Mouse (Mus musculus) forebrain, embryonic 12.5 days (tissue): ENCODE data around the gene Pga5. TPM values are rescaled to one million over a fixed set of nuclear protein-coding genes. Genes with fewer than 3 reads are reported as not detected.

Source experiments
- ATAC-seq: fragments of 200-750 bp; cut with Nextera tagmentation; 2 replicates; pipeline ENCODE4 v1.8.0; 2017; ENCODE audit warnings: moderate TSS enrichment; ENCODE audit not compliant: low FRiP score
- H3K27ac ChIP-seq: fragments of 300-500 bp; sonication (generic); 2 replicates; pipeline ENCODE4 v1.5.1; 2016; ENCODE audit warnings: mild to moderate bottlenecking
- H3K27me3 ChIP-seq: fragments of 300-500 bp; sonication (generic); 2 replicates; pipeline ENCODE4 v1.6.1; 2016; ENCODE audit warnings: mild to moderate bottlenecking
- H3K36me3 ChIP-seq: fragments of 300-500 bp; sonication (generic); replicated peaks from 2 replicates; pipeline ENCODE4 v1.6.1; 2016; ENCODE audit warnings: mild to moderate bottlenecking
- H3K4me1 ChIP-seq: fragments of 300-500 bp; sonication (generic); 2 replicates; pipeline ENCODE4 v1.6.1; 2016
- H3K4me2 ChIP-seq: fragments of 300-500 bp; sonication (generic); 2 replicates; pipeline ENCODE4 v1.6.1; 2016; ENCODE audit warnings: mild to moderate bottlenecking, moderate library complexity
- H3K4me3 ChIP-seq: fragments of 300-500 bp; sonication (generic); replicated peaks from 2 replicates; pipeline ENCODE4 v1.5.1; 2016; ENCODE audit warnings: mild to moderate bottlenecking
- H3K9ac ChIP-seq: fragments of 300-500 bp; sonication (generic); 2 replicates; pipeline ENCODE4 v1.6.1; 2016; ENCODE audit warnings: mild to moderate bottlenecking
- H3K9me3 ChIP-seq: fragments of 300-500 bp; sonication (generic); 2 replicates; pipeline ENCODE4 v1.6.1; 2016
- WGBS: fragments of 180-500 bp; shearing (Covaris S2); methylation state at CpG from one replicate; pipeline ENCODE4 v1.1.7; 2016; 5-methylcytosine and 5-hydroxymethylcytosine counted together
- polyA plus RNA-seq: library from polyadenylated mRNA; unstranded; fragments of >200 nt; fragmentation: Nextera tagmentation; extraction: Ambion mirVana; gene quantifications from 2 replicates; pipeline ENCODE4 v1.2.1, GENCODE M21; 2016

Pga5 gene
- polyA plus RNA-seq, 1 experiment from 2014 or later, result not detected

GRCm38 (mm10) chr19:10699851-10700250 is 22.0 kb upstream of the Pga5 start:
- Histone ChIP-seq H3K4me2 (no peak overlapping the region), H3K4me3 (no peak overlapping the region), H3K27ac (no peak overlapping the region), H3K36me3 (no peaks in the 10 kb centered on the region), H3K9me3 (no peaks in the 10 kb centered on the region), H3K9ac (no peak overlapping the region), H3K27me3 (no peaks in the 10 kb centered on the region), H3K4me1 (peaks cover 58% of the 10 kb centered on the region)
- no peak for ATAC-seq
- WGBS, result 56% methylated on average over 9 of the region's 9 CpGs

GRCm38 (mm10) chr19:10698131-10698991 is 20.5 kb upstream of the Pga5 start:
- H3K9ac ChIP-seq, result no peak overlapping the region
- H3K4me1 ChIP-seq, result peaks cover 58% of the 10 kb centered on the region

GRCm38 (mm10) chr19:10695801-10696200 is 17.9 kb upstream of the Pga5 start:
- Histone ChIP-seq H3K9me3 (no peaks in the 10 kb centered on the region), H3K9ac (peak overlapping the region; percentile 40; the same call in 1 of the 2 replicates), H3K27me3 (no peaks in the 10 kb centered on the region), H3K4me3 (no peak overlapping the region), H3K36me3 (no peaks in the 10 kb centered on the region), H3K4me1 (peaks cover 60% of the 10 kb centered on the region), H3K4me2 (peak overlapping the region; percentile 11), H3K27ac (peak overlapping the region; percentile 76)
- no peak for ATAC-seq
- WGBS, result 13% methylated on average over 7 of the region's 7 CpGs

More at GRCm38 (mm10) chr19:10698131-10698991, 20.5 kb upstream of the Pga5 start:
- no peak overlapping the region for H3K4me2 ChIP-seq
- no peaks in the 10 kb centered on the region for H3K9me3 ChIP-seq
- ATAC-seq, result no peak
- WGBS, result 77% methylated on average over 9 of the region's 9 CpGs
- no peaks in the 10 kb centered on the region for H3K27me3 ChIP-seq
- H3K27ac ChIP-seq, result no peak overlapping the region
- no peak overlapping the region for H3K4me3 ChIP-seq
- no peaks in the 10 kb centered on the region for H3K36me3 ChIP-seq

- Histone ChIP-seq H3K4me2 (no peak overlapping the region), H3K9ac (no peak overlapping the region), H3K9me3 (no peaks in the 10 kb centered on the region), H3K27ac (no peak overlapping the region), H3K4me1 (peaks cover 60% of the 10 kb centered on the region), H3K36me3 (no peaks in the 10 kb centered on the region), H3K27me3 (no peaks in the 10 kb centered on the region), H3K4me3 (no peak overlapping the region)
- no peak for ATAC-seq
- WGBS, result 89% methylated on average over 10 of the region's 10 CpGs
These were observed 16.2 kb upstream of the Pga5 start for GRCm38 (mm10) chr19:10693926-10694682.

- ATAC-seq, result no peak
- no peak overlapping the region for H3K4me3 ChIP-seq
- no peaks in the 10 kb centered on the region for H3K9me3 ChIP-seq
- no peak overlapping the region for H3K27ac ChIP-seq
- no peaks in the 10 kb centered on the region for H3K36me3 ChIP-seq
- WGBS, result 92% methylated on average over 4 of the region's 4 CpGs
- H3K9ac ChIP-seq, result no peak overlapping the region
- peaks cover 54% of the 10 kb centered on the region for H3K4me1 ChIP-seq
- H3K27me3 ChIP-seq, result no peaks in the 10 kb centered on the region
- H3K4me2 ChIP-seq, result no peak overlapping the region
These were observed 14.5 kb upstream of the Pga5 start for GRCm38 (mm10) chr19:10692361-10692760.

GRCm38 (mm10) chr19:10691660-10692059 is 13.8 kb upstream of the Pga5 start:
- no peaks in the 10 kb centered on the region for H3K27me3 ChIP-seq
- no peak overlapping the region for H3K4me3 ChIP-seq
- no peak overlapping the region for H3K9ac ChIP-seq
- no peak overlapping the region for H3K27ac ChIP-seq
- peaks cover 48% of the 10 kb centered on the region for H3K4me1 ChIP-seq
- no peak for ATAC-seq
- H3K9me3 ChIP-seq, result no peaks in the 10 kb centered on the region
- WGBS, result 83% methylated on average over 3 of the region's 3 CpGs
- no peaks in the 10 kb centered on the region for H3K36me3 ChIP-seq
- H3K4me2 ChIP-seq, result no peak overlapping the region

- no peaks in the 10 kb centered on the region for H3K27me3 ChIP-seq
- peaks cover 47% of the 10 kb centered on the region for H3K4me1 ChIP-seq
- no peak overlapping the region for H3K4me2 ChIP-seq
- no peaks in the 10 kb centered on the region for H3K9me3 ChIP-seq
- H3K36me3 ChIP-seq, result no peaks in the 10 kb centered on the region
- no peak for ATAC-seq
- H3K9ac ChIP-seq, result no peak overlapping the region
- H3K4me3 ChIP-seq, result no peak overlapping the region
- 95% methylated on average over 4 of the region's 4 CpGs for WGBS
- H3K27ac ChIP-seq, result no peak overlapping the region
These were observed 13.2 kb upstream of the Pga5 start for GRCm38 (mm10) chr19:10691121-10691520.

- Histone ChIP-seq H3K36me3 (no peaks in the 10 kb centered on the region), H3K4me3 (no peak overlapping the region; the same call in 1 of the 2 replicates), H3K9me3 (no peaks in the 10 kb centered on the region), H3K4me2 (peak overlapping the region; percentile 76), H3K4me1 (peaks cover 39% of the 10 kb centered on the region), H3K9ac (no peak overlapping the region), H3K27ac (peak overlapping the region; percentile 95; the same call in 1 of the 2 replicates), H3K27me3 (no peaks in the 10 kb centered on the region)
- ATAC-seq, result no peak
- WGBS, result 90% methylated on average over 3 of the region's 3 CpGs
These were observed 12.5 kb upstream of the Pga5 start for GRCm38 (mm10) chr19:10690336-10690735.

GRCm38 (mm10) chr19:10689470-10690166 is 11.7 kb upstream of the Pga5 start:
- peak overlapping the region; percentile 95 for H3K27ac ChIP-seq
- H3K4me1 ChIP-seq, result peaks cover 37% of the 10 kb centered on the region
- H3K9ac ChIP-seq, result peak overlapping the region; percentile 77
- WGBS, result 55% methylated on average over 5 of the region's 5 CpGs
- no peaks in the 10 kb centered on the region for H3K27me3 ChIP-seq
- ATAC-seq, result no peak
- H3K4me2 ChIP-seq, result peak overlapping the region; percentile 76
- no peaks in the 10 kb centered on the region for H3K36me3 ChIP-seq
- H3K9me3 ChIP-seq, result no peaks in the 10 kb centered on the region
- peak overlapping the region; percentile 82 for H3K4me3 ChIP-seq

GRCm38 (mm10) chr19:10688537-10689352 is 10.9 kb upstream of the Pga5 start, which contains the start of gene Vps37c:
Gene Vps37c (plus strand): TSS chr19:10688735.
- H3K9me3 ChIP-seq, result no peaks in the 10 kb centered on the region
- ATAC-seq, result peak; percentile 93
- WGBS, result under 1% methylated on average over 74 of the region's 74 CpGs

GRCm38 (mm10) chr19:10685727-10686126 is 7.9 kb upstream of the Pga5 start:
- 0 out of 2 replicates have a peak, but pooled peaks cover 9% of the 10 kb centered on the region for H3K27me3 ChIP-seq
- H3K4me3 ChIP-seq, result no peak overlapping the region
- H3K9ac ChIP-seq, result no peak overlapping the region
- no peaks in the 10 kb centered on the region for H3K36me3 ChIP-seq
- H3K9me3 ChIP-seq, result no peaks in the 10 kb centered on the region
- H3K27ac ChIP-seq, result no peak overlapping the region
- no peak overlapping the region for H3K4me2 ChIP-seq
- H3K4me1 ChIP-seq, result peaks cover 24% of the 10 kb centered on the region
- ATAC-seq, result no peak
- WGBS, result 72% methylated on average over 2 of the region's 2 CpGs

More at GRCm38 (mm10) chr19:10688537-10689352, 10.9 kb upstream of the Pga5 start, which contains the start of gene Vps37c:
- peak within 1 kb of the TSS; percentile 95 for H3K27ac ChIP-seq
- peaks cover 37% of the 10 kb centered on the region for H3K4me1 ChIP-seq
- H3K4me3 ChIP-seq, result peak within 1 kb of the TSS; percentile 82
- no peaks in the 10 kb centered on the region for H3K36me3 ChIP-seq
- H3K27me3 ChIP-seq, result no peaks in the 10 kb centered on the region
- H3K4me2 ChIP-seq, result peak within 1 kb of the TSS; percentile 76
- peak within 1 kb of the TSS; percentile 77 for H3K9ac ChIP-seq
